Comparison of ENCODE assay signal across 15 mouse cellular contexts in genomic region chr1:32553925-32554324, GRCm38 (mm10). TPM values are rescaled to one million over a fixed set of nuclear protein-coding genes. Genes with fewer than 3 reads are reported as not detected.
DNase-seq lines count a peak whose midpoint lies in the region; ATAC-seq and TF ChIP-seq lines count a peak whose summit lies in the region.
"Had no signal": no experiment of that assay in that cellular context is flagged by ENCODE, and none has a peak within 500 bp of the region (broad histone marks: within the 10 kb centered on the region; RNA-seq: fewer than 3 reads in every experiment).

No protein-coding gene starts in this region.

- TF ChIP-seq CTCF in left cerebral cortex, adult 2 months (IDR thresholded peaks at IDR 0.05), result peak; percentile 57

- peak; percentile 51 to 56 for DNase-seq in cerebellum, postnatal 10 days
- DNase-seq in cerebellum, adult 8-10 months, result no peak
- no peak for DNase-seq in left cerebral cortex, adult 2 months (ENCODE audit: extremely low spot score in 1 of 2, low spot score in 2 of 2)
- no peak for DNase-seq in left cerebral cortex, postnatal 4 days
- peak; percentile 26 for DNase-seq in embryonic facial prominence, embryonic 14.5 days (ENCODE audit: low spot score)
- peak; percentile 26 to 38 for DNase-seq in left cerebral cortex, postnatal 14 days (ENCODE audit: low spot score in 2 of 2)
- no peak for DNase-seq in natural killer cell, adult 2 months (ENCODE audit: low spot score in 2 of 2)
- DNase-seq in gastrocnemius, adult 18-20 months (ENCODE audit: low spot score), result no peak
- DNase-seq: kidney, adult 11 months had no signal

- no peaks in the 10 kb centered on the region for H3K27me3 ChIP-seq in embryonic facial prominence, embryonic 14.5 days (replicated peaks; ENCODE audit: control insufficient read depth, insufficient read depth, low read length)
- H3K27me3 ChIP-seq: neural tube, embryonic 15.5 days; Patski had no signal

- no peaks in the 10 kb centered on the region for H3K4me1 ChIP-seq in embryonic facial prominence, embryonic 14.5 days (ENCODE audit: control insufficient read depth, insufficient read depth, low read length)
- H3K4me1 ChIP-seq: neural tube, embryonic 15.5 days had no signal

- H3K36me3 ChIP-seq in embryonic facial prominence, embryonic 14.5 days (ENCODE audit: control insufficient read depth, insufficient read depth, low read length), result no peaks in the 10 kb centered on the region
- H3K36me3 ChIP-seq: neural tube, embryonic 15.5 days had no signal

- H3K9ac ChIP-seq in embryonic facial prominence, embryonic 14.5 days (ENCODE audit: low read depth, low read length), result no peak overlapping the region
- H3K9ac ChIP-seq: neural tube, embryonic 15.5 days had no signal

- no peak for ATAC-seq in embryonic facial prominence, embryonic 14.5 days (ENCODE audit: low read depth)
- ATAC-seq: Patski had no signal

- no peak overlapping the region for H3K4me2 ChIP-seq in embryonic facial prominence, embryonic 14.5 days (ENCODE audit: low read depth, low read length)
- H3K4me2 ChIP-seq: neural tube, embryonic 15.5 days had no signal

- H3K27ac ChIP-seq in left cerebral cortex, adult 2 months, result no peak overlapping the region
- no peak overlapping the region for H3K27ac ChIP-seq in embryonic facial prominence, embryonic 14.5 days (replicated peaks; ENCODE audit: low read depth, low read length)
- H3K27ac ChIP-seq: neural tube, embryonic 15.5 days had no signal

- intact Hi-C loops in left cerebral cortex, adult 2 months (cut with DNase I), result loop anchor here (1.0 kb wide), 1 partner anchor 380 kb away; no protein-coding TSS in a partner anchor
- intact Hi-C loops in left cerebral cortex, postnatal 4 days (cut with DNase I), result no loop called here
- intact Hi-C loops in left cerebral cortex, postnatal 14 days (cut with DNase I), result loop anchor here (5.0 kb wide), 1 partner anchor 382 kb away; the partner anchor contains the start of gene Khdrbs2

- no peak overlapping the region for H3K4me3 ChIP-seq in left cerebral cortex, adult 2 months
- H3K4me3 ChIP-seq in embryonic facial prominence, embryonic 14.5 days (ENCODE audit: low read depth, low read length), result no peak overlapping the region
- H3K4me3 ChIP-seq: neural tube, embryonic 15.5 days had no signal

- WGBS in embryonic facial prominence, embryonic 14.5 days, result 48% methylated on average over 4 of the region's 4 CpGs

- no peaks in the 10 kb centered on the region for H3K9me3 ChIP-seq in embryonic facial prominence, embryonic 14.5 days (ENCODE audit: control insufficient read depth, low read length)
- H3K9me3 ChIP-seq: neural tube, embryonic 15.5 days had no signal

RNA-seq across cellular contexts. Expression of gene Gm5415, which starts 6.8 kb away (rescaled TPM):
- not detected for total RNA-seq in left cerebral cortex, adult 2 months (2021)
- not detected for total RNA-seq in left cerebral cortex, postnatal 4 days (2021)
- 0.07 and 0.11 TPM in 2 replicates for polyA plus RNA-seq in embryonic facial prominence, embryonic 14.5 days (2014; fragmentation: Nextera tagmentation; extraction: Ambion mirVana)
- not detected for total RNA-seq in left cerebral cortex, postnatal 14 days (2021)
- not detected for total RNA-seq in gastrocnemius, adult 18-20 months (2021)
- total RNA-seq: granulocyte monocyte progenitor cell, adult 5-6 weeks; megakaryocyte progenitor cell, adult 5-6 weeks had no signal
- polyA plus RNA-seq: C2C12; limb, embryonic 14.5 days; Patski had no signal

Comparison
In these comparisons a context has a peak if more than half of its experiments do, and no peak if none do; other contexts are left out.
1. DNase-seq: peak in cerebellum, postnatal 10 days (2 of 2), embryonic facial prominence, embryonic 14.5 days (single experiment) and left cerebral cortex, postnatal 14 days (2 of 2); none in cerebellum, adult 8-10 months (single experiment), left cerebral cortex, adult 2 months (0 of 2), left cerebral cortex, postnatal 4 days (single experiment), natural killer cell, adult 2 months (0 of 2) and gastrocnemius, adult 18-20 months (single experiment).